Mouse (Mus musculus): ENCODE results near the gene Zfp652.

The Zfp652 gene

GRCm38 (mm10) chr11:95831641-95832040 lies 119.2 kb downstream of the Zfp652 start:
- no peak for DNase-seq (ENCODE audit: low spot score in 2 of 2)

- no peak for DNase-seq (ENCODE audit: low spot score in 2 of 2)
Observed at GRCm38 (mm10) chr11:95832129-95833005, 119.9 kb downstream of the Zfp652 start.

DNA sequence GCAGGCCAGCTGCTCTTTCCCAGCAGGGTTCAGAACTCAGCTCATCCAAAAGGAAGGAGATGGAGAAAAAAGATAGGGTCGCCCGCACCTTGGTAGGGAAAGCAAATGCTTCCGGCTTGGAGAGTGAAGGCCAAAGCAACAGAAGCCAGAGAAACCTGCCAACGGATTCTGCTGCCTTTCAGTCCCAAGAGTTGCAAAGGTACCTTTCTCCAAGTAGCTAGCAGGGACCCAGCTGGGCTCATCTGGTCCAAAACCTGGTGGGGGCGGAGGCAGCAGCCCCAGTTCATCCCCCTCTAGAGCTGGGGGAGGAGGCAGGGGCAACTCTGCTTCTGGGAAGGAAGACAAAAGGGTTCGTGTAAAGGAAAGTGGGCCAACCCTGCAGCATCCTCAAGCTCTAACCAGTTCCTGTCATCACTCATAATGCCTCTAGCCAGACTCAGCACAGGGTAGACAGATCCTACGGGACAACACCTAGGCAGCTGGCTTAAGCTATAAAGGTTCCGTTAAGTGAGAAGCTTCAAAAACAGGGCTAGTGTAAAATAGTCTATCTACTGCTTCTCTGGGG lies 120.6 kb downstream of the Zfp652 start:
- no peak for DNase-seq (ENCODE audit: low spot score in 2 of 2)

DNA sequence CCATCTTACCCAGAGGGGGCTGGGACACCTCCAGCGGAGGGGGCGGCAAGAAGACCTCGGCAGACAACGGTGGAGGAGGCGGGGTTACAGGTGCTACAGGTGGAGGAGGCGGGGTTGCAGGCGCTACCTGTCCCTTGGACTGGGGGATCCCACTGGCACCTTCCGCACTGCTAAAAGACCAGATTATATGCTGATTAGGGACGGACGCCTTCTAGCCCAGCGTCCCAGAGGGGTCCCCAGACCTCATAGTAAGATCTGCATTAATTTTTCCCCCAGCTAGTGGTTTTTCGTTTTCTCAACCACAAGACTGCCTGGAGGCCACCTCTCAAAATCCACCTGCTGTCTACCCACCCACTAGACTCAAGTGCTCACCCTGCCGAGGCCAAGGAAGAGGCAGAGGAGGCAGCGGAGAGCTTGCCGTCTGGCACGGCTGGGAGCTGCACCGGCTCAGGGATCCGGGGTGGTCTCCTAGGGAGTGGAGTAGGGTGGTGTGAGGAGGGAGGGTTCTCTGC lies 121.2 kb downstream of the Zfp652 start:
- DNase-seq (ENCODE audit: low spot score in 2 of 2) = no peak

GRCm38 (mm10) chr11:95834143-95834667 lies 121.7 kb downstream of the Zfp652 start:
- no peak for DNase-seq (ENCODE audit: low spot score in 2 of 2)

DNA sequence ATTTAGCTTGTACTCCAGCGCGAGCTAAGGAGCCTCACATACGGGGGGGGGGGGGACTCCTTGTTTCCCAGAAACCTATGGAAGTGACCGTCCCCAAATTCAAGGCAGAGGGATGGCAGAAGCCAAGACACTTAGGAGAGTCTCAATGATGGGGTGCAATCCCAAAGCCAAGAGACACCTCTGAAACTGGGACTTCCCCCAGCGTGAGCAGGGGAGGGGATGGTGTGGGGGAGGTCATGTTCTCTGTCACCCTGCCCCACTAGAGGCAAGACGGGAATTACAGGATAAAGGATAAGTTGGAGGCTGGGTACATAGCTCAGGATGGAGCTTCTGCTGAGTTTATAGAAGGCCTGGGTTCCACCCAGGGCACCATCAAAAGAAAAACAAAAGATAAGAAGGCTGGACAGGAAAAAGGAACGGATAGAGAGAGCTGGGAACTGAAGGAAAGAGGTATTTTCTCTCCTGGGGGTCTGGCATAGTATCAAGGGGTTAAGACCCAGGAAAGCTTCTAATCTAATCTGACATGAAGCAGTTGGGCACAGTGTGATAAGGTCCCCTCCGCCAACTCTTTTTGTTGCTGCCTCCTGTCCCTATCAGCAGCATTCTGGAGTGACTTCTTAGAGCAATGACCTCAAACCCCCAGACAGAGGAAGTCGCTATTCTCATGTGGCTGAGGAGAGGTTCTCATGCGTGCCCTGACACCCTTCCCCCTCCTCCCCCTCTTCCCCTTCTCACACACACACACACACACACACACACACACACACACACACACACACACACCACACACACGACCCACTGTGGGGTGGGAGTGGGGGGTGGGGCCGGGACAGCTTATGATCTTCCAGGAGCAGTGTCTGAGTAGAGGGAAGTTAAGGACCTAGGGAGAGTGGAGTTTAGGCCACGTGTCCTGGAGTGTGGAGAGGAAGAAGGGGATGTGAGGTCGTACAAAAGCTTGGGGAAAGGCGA lies 122.6 kb downstream of the Zfp652 start:
- DNase-seq (ENCODE audit: low spot score in 2 of 2) = no peak

DNA sequence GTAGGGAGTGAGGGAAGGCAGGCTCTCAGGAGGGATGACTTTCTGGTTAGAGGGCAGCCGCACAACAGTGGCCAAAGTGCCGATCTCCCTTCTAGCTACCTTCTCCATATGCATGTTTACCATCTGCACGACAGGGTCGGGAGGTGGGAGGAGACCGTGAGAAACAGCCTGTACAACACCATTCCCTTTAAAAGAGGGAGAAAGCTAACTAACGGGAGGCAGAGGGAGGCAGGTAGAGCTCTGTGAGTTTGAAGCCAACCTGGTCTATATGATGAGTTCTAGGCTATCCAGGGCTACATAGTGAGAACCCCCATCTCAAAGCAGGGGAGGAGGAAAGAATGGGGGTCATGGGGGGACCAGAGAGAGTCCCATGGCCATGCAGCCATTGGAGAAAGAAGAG lies 123.4 kb downstream of the Zfp652 start:
- no peak for DNase-seq (ENCODE audit: low spot score in 2 of 2)

GRCm38 (mm10) chr11:95836433-95836832 lies 124.0 kb downstream of the Zfp652 start:
- DNase-seq (ENCODE audit: low spot score in 2 of 2) = no peak

GRCm38 (mm10) chr11:95837059-95837458 lies 124.6 kb downstream of the Zfp652 start, which contains the start of gene Gngt2:
Gene Gngt2, plus strand, starts transcription at chr11:95837216.
- peak in 1 of 2 experiments; percentile 82 for DNase-seq (ENCODE audit: low spot score in 2 of 2)

DNA sequence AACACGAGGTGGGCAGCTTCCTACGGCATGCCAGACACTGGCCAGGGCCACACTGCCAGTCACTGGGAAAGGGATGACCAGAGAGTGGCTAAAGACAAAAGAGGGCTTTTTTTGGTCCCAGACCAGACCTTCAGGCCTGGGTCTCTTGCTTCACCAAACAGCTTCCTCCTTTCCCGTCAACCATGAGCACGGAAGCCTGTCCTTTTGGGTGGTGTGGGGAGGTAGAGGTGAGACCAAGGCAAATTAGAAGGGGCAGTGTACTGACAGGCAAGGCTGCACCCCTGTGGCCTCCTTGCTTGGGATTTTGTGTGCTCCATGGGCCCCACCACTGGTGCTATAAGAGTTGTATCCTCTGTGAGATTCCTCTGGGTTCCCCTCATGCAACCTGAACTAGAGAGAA lies 126.1 kb downstream of the Zfp652 start:
- no peak for DNase-seq (ENCODE audit: low spot score in 2 of 2)

GRCm38 (mm10) chr11:95838999-95839868 lies 126.8 kb downstream of the Zfp652 start:
- no peak for DNase-seq (ENCODE audit: low spot score in 2 of 2)

DNA sequence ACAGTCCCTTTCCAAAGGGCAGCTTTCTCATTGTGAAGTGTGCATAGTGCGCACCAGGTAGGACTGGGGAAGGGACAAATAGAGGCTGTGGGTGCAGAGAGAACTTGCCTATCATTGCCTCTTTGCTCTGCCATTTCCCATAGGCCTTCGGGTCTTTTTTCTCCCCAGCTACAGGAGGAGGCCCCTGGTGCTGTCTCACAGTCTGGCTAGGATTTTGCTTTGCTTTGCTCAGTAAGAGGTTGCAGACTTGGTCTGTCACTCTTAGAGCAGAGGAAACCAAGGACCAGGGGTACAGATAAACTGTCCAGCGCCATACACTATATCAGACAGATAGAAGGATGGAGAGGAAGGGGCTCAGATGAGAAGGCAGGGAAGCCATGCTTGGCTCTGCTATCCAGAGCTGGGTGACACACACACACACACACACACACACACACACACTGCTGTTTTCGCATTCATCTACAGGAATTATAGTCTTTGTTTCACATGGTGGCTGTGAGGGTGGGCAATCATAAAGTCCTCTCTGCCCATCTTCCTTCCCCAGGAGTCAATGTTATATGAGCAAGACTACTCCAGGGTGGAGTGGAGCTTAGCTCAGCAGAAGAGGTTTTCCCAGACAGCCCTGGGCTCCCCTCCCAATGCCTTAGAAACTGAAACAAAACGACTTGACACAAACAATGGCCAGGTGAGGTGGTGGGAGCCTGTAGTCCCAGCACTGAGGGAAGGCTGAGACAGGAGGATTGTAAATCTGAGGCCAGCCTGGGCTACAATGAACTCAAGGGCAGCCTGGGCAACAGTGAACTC lies 128.4 kb downstream of the Zfp652 start:
- DNase-seq (ENCODE audit: low spot score in 2 of 2) = no peak

DNA sequence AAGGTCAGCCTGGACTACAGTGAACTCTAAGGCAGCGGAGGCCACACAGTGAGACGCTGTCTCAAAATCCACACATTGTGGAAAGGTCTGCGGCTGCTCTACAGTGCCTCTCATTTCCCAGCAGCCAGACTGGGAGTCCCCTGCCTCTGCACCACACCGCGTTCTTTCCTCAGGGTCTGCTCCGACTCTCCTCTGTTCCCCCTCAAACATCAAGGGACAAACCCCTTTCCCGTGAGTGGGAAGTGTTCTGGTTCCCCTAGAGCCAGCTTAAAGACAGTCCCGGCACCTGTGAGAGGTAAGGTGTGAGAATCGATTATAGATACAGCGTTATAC lies 129.0 kb downstream of the Zfp652 start:
- no peak for DNase-seq (ENCODE audit: low spot score in 2 of 2)

GRCm38 (mm10) chr11:95842074-95842681 lies 129.7 kb downstream of the Zfp652 start, which contains the start of gene Abi3:
Gene Abi3, minus strand, starts transcription at chr11:95842476.
- DNase-seq (ENCODE audit: low spot score in 2 of 2) = no peak

- no peak for DNase-seq (ENCODE audit: low spot score in 2 of 2)
Observed at GRCm38 (mm10) chr11:95842953-95843352, 130.5 kb downstream of the Zfp652 start.

DNA sequence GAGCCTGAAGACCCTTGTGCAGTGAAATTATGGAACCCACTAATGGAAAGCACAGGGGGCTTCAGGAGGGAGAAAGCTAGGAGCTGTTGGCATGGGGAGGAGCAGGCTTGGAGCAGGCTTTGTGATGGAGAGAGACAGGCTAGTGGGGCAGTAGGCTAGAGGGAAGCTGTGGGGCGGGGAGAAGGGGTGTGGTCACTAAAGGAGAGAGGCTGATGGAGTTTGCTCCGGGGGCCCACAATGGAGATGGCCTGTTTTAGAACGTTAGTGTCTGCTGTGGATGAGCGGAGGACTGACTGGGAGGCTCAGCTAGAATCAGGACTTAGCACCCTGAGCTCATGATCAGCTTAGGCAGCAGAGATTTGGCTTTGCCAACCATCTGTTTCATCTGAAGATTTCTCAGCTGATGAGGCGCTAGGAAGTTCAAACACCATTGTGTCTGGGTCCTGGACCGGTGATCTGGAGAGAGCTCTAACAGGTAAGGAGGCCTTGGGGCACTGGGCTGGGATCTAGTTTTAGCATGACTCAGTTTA lies 131.0 kb downstream of the Zfp652 start:
- DNase-seq (ENCODE audit: low spot score in 2 of 2) = no peak

- no peak for DNase-seq (ENCODE audit: low spot score in 2 of 2)
Observed at GRCm38 (mm10) chr11:95844935-95845334, 132.5 kb downstream of the Zfp652 start.

DNA sequence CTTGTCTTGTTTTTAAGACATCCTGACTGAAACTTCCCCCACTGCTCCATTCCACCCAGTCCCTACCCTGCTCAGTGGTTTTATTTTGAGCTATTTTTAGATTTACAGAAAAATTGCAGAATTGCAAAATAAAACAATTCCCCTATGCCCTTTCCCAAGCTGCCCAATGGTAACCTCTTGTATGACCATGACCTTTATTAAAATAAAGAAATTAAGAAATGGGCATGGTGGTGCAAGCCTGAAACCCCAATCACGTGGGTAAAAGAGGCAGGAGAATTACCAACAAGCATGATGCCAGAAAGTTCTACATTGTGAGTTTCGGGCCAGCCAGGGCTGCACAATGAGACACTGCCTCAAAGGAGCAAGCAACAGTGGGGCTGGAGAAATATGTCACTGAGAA lies 138.4 kb downstream of the Zfp652 start:
- DNase-seq (ENCODE audit: low spot score in 2 of 2) = no peak

DNA sequence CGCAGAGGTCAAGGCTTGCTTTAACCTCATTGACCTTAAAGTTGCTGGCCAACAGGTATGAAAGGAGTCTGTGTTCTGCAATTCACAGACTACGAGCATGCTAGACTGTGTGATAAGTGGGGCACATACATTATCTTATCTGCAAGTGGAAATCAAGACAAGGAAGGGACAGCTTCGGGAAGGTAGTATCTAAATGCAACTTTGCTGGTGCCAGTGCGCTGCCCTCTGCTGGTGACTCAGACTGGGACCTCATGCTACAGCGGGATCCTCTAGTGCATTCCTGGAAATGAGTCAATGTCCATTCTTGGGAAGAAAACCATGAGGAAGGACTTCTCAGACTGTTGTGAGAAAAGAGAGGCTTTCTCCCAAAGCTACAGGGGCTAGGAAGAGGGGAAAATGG lies 141.2 kb downstream of the Zfp652 start:
- peak; percentile 35 to 70 for DNase-seq (ENCODE audit: low spot score in 2 of 2)

All from urinary bladder, postnatal 36 days (tissue).